Mouse (Mus musculus) lung, postnatal 4 days (tissue): ENCODE measurements around the gene Large1.
"Not testable (repeated sequence)": the region's sequence is repeated elsewhere in the genome, so short reads cannot be mapped to it uniquely, and the experiment has no call there.

ENCODE experiments used
- DNase-seq, 2 experiments: peaks; one replicate each; pipeline ENCODE4 v3.0.0; 2021

Gene Large1

GRCm38 (mm10) chr8:73353108-73353793, at the start of gene Large1:
Large1 (minus strand) TSS chr8:73353540.
- DNase-seq: peak; percentile 98 to 99

- DNase-seq: no peak
Observed at GRCm38 (mm10) chr8:73400343-73400742, 47.0 kb upstream of the Large1 start.

GRCm38 (mm10) chr8:73373001-73373400, 19.7 kb upstream of the Large1 start:
- DNase-seq: not testable (repeated sequence)

- peak in 1 of 2 experiments; percentile 54 for DNase-seq
Observed at GRCm38 (mm10) chr8:73355979-73356378, 2.6 kb upstream of the Large1 start.

GRCm38 (mm10) chr8:73354201-73354881, 1.0 kb upstream of the Large1 start:
- DNase-seq: peak; percentile 61 to 64

GRCm38 (mm10) chr8:73353794-73354179, 447 bp upstream of the Large1 start:
- DNase-seq: no peak

- DNase-seq: peak; percentile 60 to 68
Observed at GRCm38 (mm10) chr8:73352301-73353107, 836 bp downstream of the Large1 start.

- DNase-seq: peak in 1 of 2 experiments; percentile 11
Observed at GRCm38 (mm10) chr8:73350366-73350765, 3.0 kb downstream of the Large1 start.

GRCm38 (mm10) chr8:73342761-73343395, 10.5 kb downstream of the Large1 start:
- peak; percentile 37 to 39 for DNase-seq

- DNase-seq: no peak
Observed at GRCm38 (mm10) chr8:73336845-73337244, 16.5 kb downstream of the Large1 start.

- no peak for DNase-seq
Observed at GRCm38 (mm10) chr8:73329131-73329530, 24.2 kb downstream of the Large1 start.

GRCm38 (mm10) chr8:73328056-73328455, 25.3 kb downstream of the Large1 start:
- DNase-seq: no peak

GRCm38 (mm10) chr8:73324667-73325066, 28.7 kb downstream of the Large1 start:
- no peak for DNase-seq

GRCm38 (mm10) chr8:73323591-73323990, 29.7 kb downstream of the Large1 start:
- DNase-seq: no peak

- not testable (repeated sequence) for DNase-seq
Observed at GRCm38 (mm10) chr8:73319500-73319899, 33.8 kb downstream of the Large1 start.

GRCm38 (mm10) chr8:73313911-73314310, 39.4 kb downstream of the Large1 start:
- no peak for DNase-seq

GRCm38 (mm10) chr8:73312714-73313607, 40.4 kb downstream of the Large1 start:
- DNase-seq: no peak

GRCm38 (mm10) chr8:73310471-73310870, 42.9 kb downstream of the Large1 start:
- DNase-seq: no peak

- DNase-seq: no peak
Observed at GRCm38 (mm10) chr8:73310036-73310435, 43.3 kb downstream of the Large1 start.

- no peak for DNase-seq
Observed at GRCm38 (mm10) chr8:73303907-73304306, 49.4 kb downstream of the Large1 start.

GRCm38 (mm10) chr8:73302947-73303346, 50.4 kb downstream of the Large1 start:
- no peak for DNase-seq

- DNase-seq: no peak
Observed at GRCm38 (mm10) chr8:73295531-73295930, 57.8 kb downstream of the Large1 start.
